Mouse (Mus musculus) adipocyte (in vitro differentiated cells): ENCODE data around the gene Palld.

Experiments
- DNase-seq: peaks from one replicate; pipeline ENCODE4 v3.0.0-alpha.2; 2016; ENCODE audit warnings: low spot score

Gene Palld

DNA sequence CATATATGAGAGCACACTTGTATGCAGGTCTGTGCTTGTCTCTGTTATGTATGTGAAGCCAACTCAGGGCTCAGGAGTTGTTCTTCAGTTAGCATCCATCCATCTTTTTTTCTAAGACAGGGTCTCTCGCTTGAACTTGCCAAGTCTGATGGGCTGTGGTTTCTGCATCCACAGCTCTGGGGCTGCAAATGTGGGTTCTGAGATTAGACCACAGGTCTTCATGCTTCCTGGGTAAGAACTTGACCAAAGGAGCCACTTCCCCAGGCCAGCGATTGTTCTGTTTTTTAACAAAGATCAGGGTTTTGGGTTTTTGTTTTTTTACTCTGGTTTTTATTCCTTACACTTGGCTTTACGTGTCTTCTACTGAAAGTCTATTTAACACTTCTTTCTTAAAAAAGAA, 316.0 kb downstream of the Palld start:
- no peak for DNase-seq

DNA sequence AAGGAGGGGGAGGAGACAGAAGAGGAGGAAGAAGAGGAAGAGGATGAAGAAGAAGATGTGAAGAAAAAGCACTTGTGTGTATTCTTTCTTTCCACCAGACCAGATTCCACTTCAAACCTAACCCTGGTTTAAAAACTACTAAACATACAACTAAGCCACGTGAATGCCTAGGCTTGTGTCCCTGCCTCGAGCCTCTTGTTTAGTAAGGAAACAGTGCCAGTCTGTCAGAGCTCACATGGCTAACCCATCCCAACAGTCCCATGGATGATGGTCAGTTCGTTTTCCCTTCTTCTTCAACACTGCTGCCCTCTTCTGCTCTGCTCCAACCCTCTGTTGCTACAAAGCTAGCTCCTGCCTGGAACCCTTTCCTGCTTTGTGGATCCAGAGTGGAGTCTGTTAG, 316.7 kb downstream of the Palld start:
- DNase-seq, result no peak

DNA sequence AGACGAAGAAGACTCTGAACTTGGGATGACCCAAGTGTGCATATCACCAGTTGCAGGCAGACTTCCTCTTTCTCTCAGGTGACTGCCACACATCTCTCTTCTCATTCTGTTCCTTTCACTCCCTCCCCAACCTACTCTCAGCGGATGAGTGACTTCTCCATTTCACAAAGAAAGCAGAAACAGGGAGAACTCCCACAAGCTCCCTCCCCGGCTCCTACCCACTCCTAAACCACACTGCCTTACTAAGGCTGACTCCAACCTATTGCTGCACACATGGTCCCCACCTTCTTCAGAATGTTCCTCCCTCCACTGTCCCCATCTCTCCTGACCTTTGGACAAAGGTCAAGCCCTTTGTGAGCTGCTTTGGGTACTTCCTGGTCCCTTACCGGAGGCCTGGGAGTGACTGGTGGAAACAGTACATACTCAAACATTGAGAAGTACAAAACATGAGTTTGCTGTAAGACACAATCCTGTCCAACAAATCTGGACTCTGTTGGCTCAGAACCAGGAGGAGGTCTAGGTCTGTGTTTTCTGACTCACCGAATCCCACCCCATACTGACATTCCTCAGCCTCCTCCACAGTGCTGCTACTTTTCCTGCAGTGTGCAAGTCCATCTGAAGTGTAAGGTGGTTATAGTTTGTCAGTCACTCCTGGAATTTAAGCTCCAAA, 317.6 kb downstream of the Palld start:
- no peak for DNase-seq

DNA sequence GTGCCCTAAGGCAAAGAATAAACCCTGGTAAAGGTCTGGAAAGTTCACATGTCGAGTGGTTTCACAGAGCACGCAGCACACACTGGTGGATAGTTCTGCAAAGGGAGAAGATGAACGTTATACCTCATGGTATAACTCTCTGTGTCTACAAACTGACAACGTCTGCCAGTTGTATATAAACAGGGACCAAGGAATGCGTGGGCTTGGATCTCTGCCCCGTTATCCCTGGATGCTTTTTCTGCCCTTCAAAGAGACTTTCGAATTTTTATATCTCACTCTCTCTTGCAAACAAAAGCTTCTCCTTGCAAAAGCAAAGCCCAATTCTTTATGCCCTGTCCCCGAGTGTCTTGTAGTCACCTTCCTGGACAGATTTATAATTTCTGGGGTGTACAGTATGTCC, 319.9 kb downstream of the Palld start:
- DNase-seq, result no peak

DNA sequence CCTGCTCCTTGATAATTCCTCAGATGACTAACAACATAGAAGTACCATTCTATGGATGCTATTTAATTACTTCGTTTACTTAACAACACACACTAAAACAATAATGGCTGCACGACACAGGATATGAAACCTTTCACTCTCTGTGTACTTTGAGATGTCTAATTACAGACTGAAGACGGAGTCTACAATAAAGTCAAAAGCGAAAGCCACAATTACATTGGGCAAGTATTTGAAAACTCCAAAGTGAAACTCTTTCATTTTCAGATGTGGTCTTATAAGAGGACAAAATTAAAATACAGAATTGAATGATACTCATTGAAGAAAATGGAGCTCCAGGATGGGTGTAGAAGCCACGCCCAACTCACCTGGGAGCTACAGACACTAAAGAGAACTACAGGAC, 321.2 kb downstream of the Palld start:
- no peak for DNase-seq

DNA sequence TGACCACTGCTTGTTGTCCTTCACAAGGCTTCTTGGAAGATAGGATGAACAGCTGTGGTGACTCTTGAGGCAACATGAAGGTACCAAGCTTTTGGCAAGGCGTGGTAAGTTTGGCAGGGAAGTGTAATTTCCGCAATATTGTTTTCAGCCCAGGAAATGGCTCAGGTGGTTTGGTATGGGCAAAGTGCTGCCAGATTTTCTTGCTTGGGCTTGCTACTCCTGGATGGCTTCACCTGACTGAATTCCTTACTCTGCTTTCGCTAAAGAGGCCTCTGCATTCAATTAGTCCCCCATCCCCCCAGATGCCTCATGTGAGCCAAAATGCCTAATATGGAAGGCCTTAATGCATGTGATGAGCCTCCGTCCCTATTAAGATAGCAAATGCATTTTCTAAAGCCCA, 322.7 kb downstream of the Palld start:
- no peak for DNase-seq

DNA sequence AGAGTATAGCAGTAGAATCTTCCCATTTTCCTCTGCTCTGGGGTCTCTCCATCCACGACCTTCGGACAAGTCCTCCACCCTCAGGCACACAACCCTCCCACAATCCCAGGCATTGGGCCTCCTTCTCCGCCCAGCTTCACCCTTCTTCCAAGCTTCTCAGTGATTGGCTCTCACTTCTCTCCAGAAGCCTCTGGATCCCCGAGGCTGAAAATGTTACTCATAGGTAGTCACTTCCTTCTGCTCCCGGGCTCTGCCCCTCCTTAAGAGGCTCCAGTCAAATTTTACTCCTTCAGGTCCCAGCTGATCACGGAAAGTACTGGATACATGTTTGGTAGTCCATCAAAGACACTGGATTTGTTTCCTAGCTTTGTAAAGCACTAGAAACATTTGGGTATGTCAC, 323.7 kb downstream of the Palld start:
- no peak for DNase-seq

DNA sequence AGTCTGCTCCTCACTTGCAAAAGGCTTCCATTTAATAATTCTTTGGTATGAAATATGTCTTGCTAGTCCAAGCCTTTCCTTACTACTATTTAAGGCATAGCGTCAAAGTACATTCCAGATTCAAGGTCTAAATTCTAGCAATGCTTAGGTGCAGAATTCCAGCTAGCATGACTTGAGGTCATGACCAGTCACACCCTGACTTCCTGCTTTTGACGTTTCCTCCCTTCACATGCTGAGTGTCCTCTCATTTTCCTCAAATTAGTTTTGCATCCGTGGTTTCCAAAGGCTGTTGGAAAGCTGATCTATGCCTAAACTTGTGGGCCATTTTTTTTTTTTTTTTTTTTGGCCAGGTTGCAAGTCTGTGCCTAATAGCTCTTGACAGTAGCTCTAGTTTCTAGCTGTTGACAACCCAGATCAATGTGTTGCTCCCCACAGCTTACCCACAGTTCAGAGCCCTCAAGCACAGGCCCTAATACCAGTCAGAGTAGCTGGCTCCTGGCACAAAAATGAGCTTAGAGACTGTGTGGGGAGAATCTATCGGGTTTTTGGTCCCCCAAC, 327.3 kb downstream of the Palld start:
- peak; percentile 27 for DNase-seq

DNA sequence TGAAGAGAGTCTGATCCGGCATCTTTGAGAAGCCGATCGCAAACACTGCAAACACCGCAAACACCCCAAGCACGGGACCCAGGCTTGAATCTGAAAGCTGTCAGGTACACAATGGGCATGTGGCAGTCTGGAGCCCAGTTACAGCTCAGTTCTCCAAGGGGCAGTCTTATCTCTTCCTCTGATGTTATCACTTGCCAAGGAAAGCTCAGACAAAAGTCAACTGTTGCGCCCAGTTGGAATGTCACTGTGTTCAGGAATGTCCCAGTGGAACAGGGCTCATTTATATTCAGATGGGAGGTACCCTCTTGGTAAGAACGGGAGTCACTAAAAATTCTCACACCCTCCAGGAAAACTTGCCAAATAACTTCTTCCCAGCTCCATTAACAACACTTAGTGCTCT, 328.0 kb downstream of the Palld start:
- DNase-seq, result no peak

DNA sequence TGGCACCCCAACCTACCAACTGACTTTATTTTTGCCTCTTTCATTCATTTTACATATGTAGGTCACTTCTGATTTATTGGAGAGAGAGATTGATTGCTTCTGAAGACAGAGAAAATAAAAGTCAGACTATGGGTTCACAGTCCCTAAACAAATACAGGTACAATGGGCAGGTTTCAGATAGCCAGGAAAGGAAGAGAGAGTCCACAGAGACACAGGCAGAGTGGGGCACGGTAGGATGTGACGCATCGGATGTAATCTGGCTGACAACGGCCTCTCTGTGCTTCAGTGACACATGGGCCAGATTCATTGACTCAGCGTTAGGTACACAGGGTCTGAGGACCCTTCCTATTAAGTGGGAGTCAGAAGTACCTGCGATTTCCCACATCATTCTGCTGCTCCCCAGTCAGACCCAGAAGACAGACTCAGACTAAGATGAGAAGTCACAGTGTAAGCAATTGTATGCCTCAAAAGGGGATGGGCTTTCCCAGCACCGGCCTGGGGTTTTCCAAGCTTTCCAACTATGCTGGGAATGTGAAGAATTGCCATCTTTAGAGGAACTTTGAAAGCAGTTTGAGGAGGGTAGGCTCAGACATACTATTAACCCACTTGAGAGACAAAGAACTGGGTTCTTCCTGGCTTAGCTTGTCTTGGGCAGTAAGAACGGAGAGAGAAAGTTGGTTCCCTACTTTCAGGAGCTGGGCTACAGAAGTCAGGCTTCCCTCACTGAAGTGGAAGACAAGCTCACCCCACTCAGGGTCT, 329.1 kb downstream of the Palld start:
- DNase-seq, result no peak

DNA sequence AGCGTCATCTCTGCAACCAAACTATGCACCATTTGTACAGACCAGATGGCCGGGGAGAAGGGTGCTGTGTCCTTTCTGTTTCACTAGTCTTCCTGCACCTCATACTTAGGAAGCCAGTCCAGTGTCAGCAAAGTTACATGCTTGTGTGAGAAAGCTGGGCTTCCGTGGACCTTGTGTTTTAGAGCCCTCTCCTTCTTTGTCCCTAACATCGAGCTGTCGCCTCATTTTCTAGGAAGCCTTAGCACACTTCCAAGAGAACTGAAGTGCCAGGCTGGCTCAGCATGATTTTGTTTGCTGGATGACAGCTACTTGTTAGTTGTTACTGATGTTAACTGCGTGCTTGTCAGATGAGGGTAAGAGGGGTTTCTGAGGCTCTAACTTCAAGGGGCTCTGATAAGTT, 329.8 kb downstream of the Palld start:
- DNase-seq, result no peak

DNA sequence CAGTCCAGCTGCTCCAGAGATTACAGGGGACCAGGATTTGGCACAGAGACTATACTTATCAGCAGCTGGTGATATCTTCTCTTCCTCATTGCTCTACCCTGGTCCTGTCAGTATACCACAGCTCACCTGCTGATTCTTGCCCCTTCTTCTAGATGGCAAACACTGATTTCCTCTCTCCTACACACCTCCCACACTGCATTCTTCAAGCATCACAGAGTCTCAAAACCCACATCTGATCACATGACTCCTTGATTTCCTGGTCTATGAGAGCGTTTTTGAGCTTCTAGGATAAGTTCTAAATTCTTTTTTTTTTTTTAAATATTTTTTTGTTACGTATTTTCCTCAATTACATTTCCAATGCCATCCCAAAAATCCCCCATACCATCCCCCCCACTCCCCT, 331.9 kb downstream of the Palld start:
- DNase-seq, result no peak

DNA sequence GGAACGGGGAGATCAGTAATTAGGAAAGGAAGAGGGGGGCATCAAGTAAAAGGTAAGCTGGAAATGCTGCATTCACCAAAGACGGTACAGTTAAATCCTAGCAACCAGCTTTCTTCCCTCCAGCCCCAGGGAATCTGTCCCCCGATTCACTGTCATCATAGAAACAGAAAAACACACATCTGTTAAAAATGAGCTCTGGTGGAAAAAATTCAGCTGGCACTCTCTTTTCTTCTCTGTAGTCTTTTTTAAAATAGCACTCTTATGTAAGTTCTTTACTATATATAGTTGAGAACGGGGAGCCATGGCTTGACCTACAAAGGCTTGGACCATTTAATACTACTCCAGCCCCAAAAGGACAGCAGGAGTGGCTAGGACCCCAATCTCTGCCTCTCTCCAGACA, 332.8 kb downstream of the Palld start:
- DNase-seq, result peak; percentile 16

DNA sequence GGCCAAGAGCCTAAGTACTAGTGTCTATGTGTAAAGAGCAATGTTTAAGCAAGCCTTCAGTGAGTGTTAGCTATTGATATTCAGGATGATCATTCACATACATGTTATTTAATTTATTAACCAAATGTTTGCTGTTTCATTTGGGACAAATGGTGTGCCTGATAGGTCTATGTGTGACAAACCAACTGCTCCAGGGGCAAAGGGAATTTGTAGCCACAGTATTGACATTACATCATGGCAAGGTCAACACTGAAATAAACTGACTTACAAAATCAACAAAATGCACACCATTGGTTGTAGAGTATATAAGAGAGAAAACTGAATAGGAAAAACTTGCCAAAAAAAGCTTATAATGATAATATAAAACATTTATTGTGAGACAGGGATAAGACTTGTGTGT, 333.3 kb downstream of the Palld start:
- DNase-seq, result no peak

DNA sequence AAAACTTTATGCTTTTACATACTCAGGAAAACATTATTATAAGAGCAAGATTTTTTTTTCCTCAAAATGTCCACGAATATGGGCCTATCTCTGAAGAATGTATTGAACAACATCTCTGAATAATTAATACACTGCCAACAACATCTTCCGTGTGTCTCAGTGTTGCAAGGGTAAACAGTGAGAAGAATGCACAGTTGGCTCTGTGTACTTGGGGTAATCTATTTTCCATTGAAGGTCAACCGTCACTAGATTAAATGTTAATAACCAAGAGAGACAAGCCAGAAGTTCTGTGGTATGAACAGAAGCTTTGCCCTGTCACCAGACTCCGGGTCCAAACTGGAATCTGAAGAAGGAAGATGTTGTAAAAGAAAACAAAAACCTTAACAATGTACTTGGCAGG, 339.1 kb downstream of the Palld start:
- DNase-seq, result no peak

DNA sequence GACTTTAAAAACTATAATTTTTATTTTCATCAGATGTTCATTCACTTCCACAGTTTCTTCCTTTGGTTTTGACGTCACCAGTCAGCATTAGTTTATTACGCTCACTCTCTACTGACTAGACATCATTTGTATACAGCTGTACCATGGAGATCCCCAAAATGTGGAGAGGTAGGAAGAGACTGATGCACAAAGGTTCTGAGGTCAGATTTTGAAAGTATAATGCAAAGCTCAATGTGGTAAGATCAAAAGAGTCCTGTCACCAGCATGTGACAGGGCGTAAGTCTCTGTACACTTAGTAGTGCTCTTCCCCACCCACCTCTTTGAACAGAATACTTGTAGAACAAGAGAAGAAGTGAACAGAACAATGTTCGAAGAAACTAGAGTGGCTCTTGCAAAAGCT, 339.9 kb downstream of the Palld start:
- no peak for DNase-seq

DNA sequence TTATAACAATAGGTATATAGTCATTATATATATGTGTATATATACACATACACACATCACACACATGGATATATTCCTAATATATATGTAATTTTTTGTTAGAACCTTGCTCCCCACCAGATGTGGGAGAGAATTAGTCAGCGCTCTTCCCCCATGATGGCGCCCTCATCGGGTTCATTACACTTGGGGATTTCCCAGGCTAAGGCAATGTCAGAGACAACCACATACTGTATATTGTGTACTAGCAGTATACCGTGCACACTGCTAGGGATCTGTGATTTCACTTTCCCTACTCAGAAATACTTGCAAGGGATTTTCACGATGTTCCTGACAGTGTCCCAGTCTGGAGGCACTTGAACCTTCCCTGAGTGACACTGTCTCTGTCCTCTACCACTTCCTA, 341.3 kb downstream of the Palld start:
- DNase-seq, result no peak

DNA sequence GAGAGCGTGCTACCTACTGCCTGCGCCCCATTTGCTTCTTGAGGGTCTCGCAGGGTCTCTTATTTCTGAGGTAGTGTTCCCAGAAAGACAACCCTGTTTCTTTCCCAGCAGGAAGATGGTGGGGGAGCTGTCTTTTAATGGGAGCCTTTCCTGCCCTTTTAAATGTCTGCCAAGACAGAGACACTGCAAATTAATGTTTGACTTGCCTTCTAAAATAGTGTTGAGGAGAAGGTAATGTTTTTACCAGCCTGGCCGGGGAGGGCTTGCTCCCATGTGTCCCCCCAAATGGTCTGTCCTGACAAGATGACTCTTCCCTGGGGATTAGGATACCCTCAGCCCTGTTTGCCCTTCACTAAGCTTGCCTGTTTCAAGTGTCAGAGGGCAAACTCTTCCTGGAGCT, 342.5 kb downstream of the Palld start:
- DNase-seq, result no peak

DNA sequence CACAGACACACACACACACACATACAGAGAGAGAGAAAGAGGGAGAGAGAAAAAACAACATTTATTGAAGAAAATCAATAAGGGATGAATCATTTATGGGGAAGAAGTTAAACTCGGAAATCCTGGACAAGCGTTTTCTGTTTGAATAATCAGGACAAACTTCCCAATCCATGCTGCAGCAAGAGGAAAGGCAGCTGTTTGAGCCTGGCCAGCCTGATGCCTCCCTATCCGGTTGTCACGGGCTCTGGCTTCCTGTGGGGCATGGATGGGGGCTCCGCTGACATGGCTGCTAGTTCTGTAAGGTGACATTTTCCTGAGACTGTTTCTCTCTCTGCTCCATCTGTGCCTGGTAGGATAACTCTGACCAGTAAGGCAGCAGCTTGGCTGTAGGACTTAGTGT, 343.0 kb downstream of the Palld start:
- DNase-seq, result no peak

DNA sequence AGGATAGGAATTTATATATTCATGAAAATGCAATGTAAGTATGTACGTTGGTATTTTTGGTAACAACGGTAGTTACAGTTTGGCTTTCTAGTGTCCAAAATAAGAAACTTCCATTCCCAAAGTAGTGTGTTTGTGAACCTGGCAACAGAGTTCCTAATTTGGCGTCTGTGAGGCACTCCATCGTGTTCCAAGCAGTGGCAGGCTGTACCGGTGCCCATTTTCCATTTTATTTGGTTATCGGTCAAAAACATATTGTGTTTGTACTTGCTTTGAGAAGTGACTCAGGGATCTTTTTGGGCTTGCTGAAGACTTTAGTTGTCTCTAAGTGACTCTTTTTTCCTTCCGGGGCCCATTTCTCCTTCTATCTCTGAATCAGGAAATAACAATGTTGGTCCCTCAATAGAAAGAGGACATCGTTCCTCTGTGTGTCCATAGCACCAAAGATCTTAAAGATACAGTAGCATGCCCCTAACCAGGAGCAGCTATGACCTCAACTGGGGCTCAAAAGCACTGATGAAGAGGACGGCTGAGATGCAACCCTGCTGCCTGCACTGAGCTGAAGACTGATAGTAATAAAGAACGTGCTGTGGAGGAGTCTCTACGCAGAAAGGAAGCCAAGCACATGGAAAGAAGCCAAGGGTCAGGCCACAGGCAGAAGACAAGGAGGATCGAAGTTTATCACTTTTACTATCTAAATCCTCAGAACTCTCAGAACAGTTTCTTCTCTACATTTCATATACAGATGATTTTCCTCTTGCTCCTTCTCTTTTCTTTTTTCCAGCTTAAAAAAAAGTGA, 344.2 kb downstream of the Palld start:
- DNase-seq, result no peak

DNA sequence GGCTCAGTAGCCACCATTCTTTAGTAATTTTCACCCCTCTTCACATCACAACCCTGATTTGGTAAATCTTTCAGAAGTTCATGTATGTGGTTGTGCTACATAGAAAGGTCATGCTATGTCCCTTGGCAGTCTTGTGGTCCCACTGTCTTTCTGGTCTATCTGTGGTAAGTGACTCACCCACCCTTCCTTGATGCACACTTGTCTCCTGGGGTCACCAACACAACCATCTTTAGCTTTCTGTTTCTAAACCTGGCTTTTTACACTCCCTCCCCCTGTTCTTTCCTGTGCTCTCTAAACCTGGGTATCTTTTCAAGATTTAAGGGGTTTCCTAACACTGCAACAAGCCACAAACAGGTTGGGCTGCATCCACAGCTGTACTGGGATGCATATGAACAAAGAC, 345.5 kb downstream of the Palld start:
- DNase-seq, result no peak

DNA sequence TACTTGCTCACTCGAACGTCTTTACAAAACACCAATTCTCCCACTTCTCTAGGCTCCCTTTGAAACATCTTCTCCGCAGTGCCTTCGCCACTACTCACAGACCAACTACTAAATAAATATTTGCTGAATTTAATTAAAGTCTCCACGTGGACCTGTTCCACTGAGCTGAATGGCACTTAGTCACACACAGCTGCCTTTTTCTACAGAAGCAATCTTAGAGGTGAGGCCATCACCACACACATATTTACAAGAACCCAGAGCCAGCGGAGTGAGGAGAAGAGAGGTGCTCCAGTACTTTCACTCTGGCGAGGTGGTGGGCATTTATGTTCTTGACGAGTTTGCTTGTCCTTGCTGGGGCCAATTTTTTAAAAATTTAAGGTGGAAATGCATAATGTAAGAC, 346.3 kb downstream of the Palld start:
- no peak for DNase-seq

DNA sequence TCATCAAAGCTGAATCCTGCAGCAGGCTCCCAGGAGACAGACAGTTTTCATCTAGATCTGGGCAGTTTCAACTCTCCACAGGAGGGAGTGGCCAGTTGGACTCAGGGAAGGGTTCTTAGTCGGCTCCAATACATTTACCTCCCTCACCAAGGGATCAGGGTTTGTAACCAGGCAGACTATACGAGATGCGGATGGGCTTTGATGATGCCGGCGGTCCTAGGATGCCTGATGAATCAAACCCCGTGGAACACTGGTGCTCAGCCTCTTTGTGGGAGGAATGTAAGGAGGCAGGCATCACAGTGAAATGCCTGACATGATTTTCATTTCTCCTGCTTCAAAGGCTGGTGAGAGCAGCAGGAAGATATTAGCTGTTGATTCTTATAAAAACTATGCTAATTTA, 347.1 kb downstream of the Palld start:
- no peak for DNase-seq
